In the genomic region with DNA sequence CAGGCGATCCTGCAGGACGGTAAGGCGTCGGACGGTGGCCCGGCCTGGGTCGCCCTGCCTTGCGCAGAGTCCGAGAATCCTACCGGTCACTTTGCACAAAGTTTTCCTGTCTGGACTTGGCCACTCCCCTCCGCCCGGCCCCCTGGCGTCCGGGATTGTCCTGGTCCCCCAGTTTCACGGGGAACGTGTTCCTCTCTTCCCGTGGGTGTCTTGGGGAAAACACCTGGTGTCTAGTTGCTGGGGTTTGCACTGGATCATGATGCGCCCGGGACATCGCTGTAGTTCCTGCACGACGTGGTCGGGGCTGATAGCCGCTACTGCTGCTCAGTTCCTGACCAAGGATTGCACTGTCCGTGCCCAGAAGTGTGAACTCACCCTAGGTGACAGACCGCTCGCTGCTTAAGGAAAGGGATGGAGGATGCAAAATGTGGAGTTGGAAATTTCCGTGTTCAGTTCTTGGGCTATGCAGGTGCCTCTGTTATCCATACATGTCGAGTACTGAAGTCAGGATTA, we compare ENCODE assay signal across 8 mouse cellular contexts. TPM values are rescaled to one million over a fixed set of nuclear protein-coding genes. Genes with fewer than 3 reads are reported as not detected.
DNase-seq lines count a peak whose midpoint lies in the region; ATAC-seq and TF ChIP-seq lines count a peak whose summit lies in the region.

No protein-coding gene starts in this region.

- no peaks in the 10 kb centered on the region for H3K9me3 ChIP-seq in CH12.LX (replicated peaks; ENCODE audit: low read length)
- no peaks in the 10 kb centered on the region for H3K9me3 ChIP-seq in forebrain, embryonic 12.5 days
- no peaks in the 10 kb centered on the region for H3K9me3 ChIP-seq in liver, embryonic 14.5 days (ENCODE audit: control insufficient read depth, low read length)

- peaks cover 0 to 22% of the 10 kb centered on the region in 2 experiments for H3K36me3 ChIP-seq in CH12.LX (replicated peaks in 1 of 2; ENCODE audit: control insufficient read depth in 1 of 2, insufficient read depth in 1 of 2, low read length in 1 of 2)
- no peaks in the 10 kb centered on the region for H3K36me3 ChIP-seq in forebrain, embryonic 12.5 days (replicated peaks)
- no peaks in the 10 kb centered on the region for H3K36me3 ChIP-seq in liver, embryonic 14.5 days (replicated peaks; ENCODE audit: control insufficient read depth, insufficient read depth, low read depth)

- in situ Hi-C loops in CH12.LX (cut with MboI; ENCODE audit: low pct_ligation_motif_present, low pct_unique_long_range_greater_than_20kb, low sequenced_read_pairs): no loop called here

- H3K4me3 ChIP-seq in CH12.LX (replicated peaks in 1 of 3; ENCODE audit: low read depth in 2 of 3, low read length in 2 of 3, poor library complexity in 1 of 3): peak overlapping the region; percentile 65 to 97 (median 78)
- H3K4me3 ChIP-seq in forebrain, embryonic 12.5 days (replicated peaks): peak overlapping the region; percentile 86
- H3K4me3 ChIP-seq in liver, embryonic 14.5 days (ENCODE audit: insufficient read depth in 1 of 2, low read depth in 2 of 2, low read length in 2 of 2): peak overlapping the region; percentile 84 to 86

- peaks cover 0 to 27% of the 10 kb centered on the region in 2 experiments; a peak in 2 of 4 replicates for H3K4me1 ChIP-seq in CH12.LX (ENCODE audit: control insufficient read depth in 1 of 2, insufficient read depth in 2 of 2)
- H3K4me1 ChIP-seq in forebrain, embryonic 12.5 days: peaks cover 6% of the 10 kb centered on the region
- H3K4me1 ChIP-seq in liver, embryonic 14.5 days (replicated peaks; ENCODE audit: control insufficient read depth in 2 of 2, insufficient read depth in 2 of 2, low read length in 1 of 2): peaks cover 5 to 6% of the 10 kb centered on the region in 2 experiments; a peak in 3 of 4 replicates

- WGBS in forebrain, embryonic 12.5 days: 1% methylated on average over 29 of the region's 29 CpGs
- 1% methylated on average over 29 of the region's 29 CpGs for WGBS in liver, embryonic 14.5 days (ENCODE audit: insufficient replicate concordance)

- peak in 1 of 2 experiments; percentile 17; a peak in 2 of 4 replicates for TF ChIP-seq CTCF in CH12.LX (conservative IDR thresholded peaks at IDR 0.05 in 1 of 2, IDR thresholded peaks at IDR 0.05 in 1 of 2; ENCODE audit: low read depth in 2 of 2, low read length in 2 of 2)
- TF ChIP-seq CTCF in liver, embryonic 14.5 days (IDR thresholded peaks at IDR 0.05; ENCODE audit: low read depth): peak; percentile 67

- ATAC-seq in frontal cortex, adult (ENCODE audit: low TSS enrichment): peak; percentile 84
- peak; percentile 84 for ATAC-seq in forebrain, embryonic 12.5 days (ENCODE audit: low FRiP score)
- ATAC-seq in liver, embryonic 14.5 days (ENCODE audit: insufficient read depth): peak; percentile 72

- peak overlapping the region; percentile 48 for H3K4me2 ChIP-seq in CH12.LX (ENCODE audit: insufficient read depth, low read depth, poor library complexity, severe bottlenecking)
- H3K4me2 ChIP-seq in forebrain, embryonic 12.5 days: peak overlapping the region; percentile 73
- H3K4me2 ChIP-seq in liver, embryonic 14.5 days (ENCODE audit: low read depth): peak overlapping the region; percentile 82

- H3K27ac ChIP-seq in CH12.LX (ENCODE audit: insufficient read depth, low read depth): peak overlapping the region; percentile 24
- H3K27ac ChIP-seq in forebrain, embryonic 12.5 days: peak overlapping the region; percentile 65; the same call in 1 of the 2 replicates
- peak overlapping the region; percentile 16; the same call in 1 of the 2 replicates for H3K27ac ChIP-seq in liver, embryonic 14.5 days

- H3K9ac ChIP-seq in CH12.LX (ENCODE audit: insufficient read depth, low read depth): peak overlapping the region; percentile 60
- peak overlapping the region; percentile 74 for H3K9ac ChIP-seq in forebrain, embryonic 12.5 days
- H3K9ac ChIP-seq in liver, embryonic 14.5 days (replicated peaks): peak overlapping the region; percentile 83

- peak; percentile 56; the same call in 1 of the 2 replicates for TF ChIP-seq POLR2A in CH12.LX (IDR thresholded peaks at IDR 0.05; ENCODE audit: low read depth, low read length)

- TF ChIP-seq RAD21 in CH12.LX (IDR thresholded peaks at IDR 0.05; ENCODE audit: low read depth, low read length): no peak

- dilution Hi-C loops in CH12.LX (cut with MboI; ENCODE audit: extremely low pct_ligation_motif_present, extremely low pct_unique_long_range_greater_than_20kb, low sequenced_read_pairs): no loop called here

- peaks cover 8% of the 10 kb centered on the region for H3K79me2 ChIP-seq in CH12.LX (replicated peaks; ENCODE audit: control insufficient read depth, extremely low read depth, insufficient read depth, poor library complexity, severe bottlenecking)

- TF ChIP-seq EP300 in CH12.LX (IDR thresholded peaks at IDR 0.05; ENCODE audit: low read length): no peak
- TF ChIP-seq EP300 in liver, embryonic 14.5 days (IDR thresholded peaks at IDR 0.05; ENCODE audit: low read depth): no peak

- H3K27me3 ChIP-seq in CH12.LX (replicated peaks): no peaks in the 10 kb centered on the region
- H3K27me3 ChIP-seq in forebrain, embryonic 12.5 days: no peaks in the 10 kb centered on the region
- no peaks in the 10 kb centered on the region for H3K27me3 ChIP-seq in liver, embryonic 14.5 days (ENCODE audit: control insufficient read depth, insufficient read depth, low read length)

- DNase-seq in frontal cortex, adult 2 months (ENCODE audit: extremely low spot score in 1 of 2, low spot score in 1 of 2): no peak
- DNase-seq in CH12.LX (ENCODE audit: extremely low read depth): no peak
- DNase-seq in liver, embryonic 14.5 days (ENCODE audit: low read depth in 3 of 3, low spot score in 3 of 3): peak in 1 of 3 experiments; percentile 33
- DNase-seq in adrenal gland, postnatal 36 days: no peak
- no peak for DNase-seq in cerebellum, adult 11 months
- no peak for DNase-seq in adrenal gland, postnatal 14 days

TF ChIP-seq in CH12.LX, 34 proteins besides CTCF, POLR2A, EP300 and RAD21:
- no peak for TF ChIP-seq SMC3 (IDR thresholded peaks at IDR 0.05; ENCODE audit: low read depth, low read length)
- no peak for TF ChIP-seq PAX5 (IDR thresholded peaks at IDR 0.05; ENCODE audit: low read length)
- no peak for TF ChIP-seq MAZ (IDR thresholded peaks at IDR 0.05; ENCODE audit: low read depth, low read length)
- no peak for TF ChIP-seq CHD1 (IDR thresholded peaks at IDR 0.05; ENCODE audit: low read depth, low read length)
- TF ChIP-seq ZNF384 (IDR thresholded peaks at IDR 0.05; ENCODE audit: low read depth, low read length): no peak
- no peak; the same call in 1 of the 2 replicates for TF ChIP-seq SIN3A (IDR thresholded peaks at IDR 0.05; ENCODE audit: low read length)
- TF ChIP-seq CHD2 (IDR thresholded peaks at IDR 0.05; ENCODE audit: low read length): no peak
- TF ChIP-seq NRF1 (IDR thresholded peaks at IDR 0.05; ENCODE audit: low read depth, low read length): no peak
- TF ChIP-seq IRF4 (IDR thresholded peaks at IDR 0.05; ENCODE audit: low read depth, low read length): no peak
- no peak for TF ChIP-seq MYC (IDR thresholded peaks at IDR 0.05; ENCODE audit: low read depth, low read length)

RNA-seq across cellular contexts. Expression of gene Cog5, which starts 0.4 kb away (rescaled TPM):
- polyA plus RNA-seq in frontal cortex, adult 2 months (2012; rRNA removed): 26.1 and 28.8 TPM in 2 replicates
- total RNA-seq in CH12.LX (2012; rRNA removed) (31.6 and 34.8 TPM in 2 replicates), CH12.LX (2014; rRNA removed) (40.6 and 42.7 TPM in 2 replicates)
- polyA plus RNA-seq in CH12.LX (2012; ENCODE audit: insufficient read length, low read depth): 32.0 and 39.3 TPM in 2 replicates
- 30.2 and 30.8 TPM in 2 replicates for polyA plus RNA-seq in forebrain, embryonic 12.5 days (2016; fragmentation: Nextera tagmentation; extraction: Ambion mirVana)
- polyA plus RNA-seq in liver, embryonic 14.5 days (2012; rRNA removed): 4.9 and 6.0 TPM in 2 replicates
- polyA plus RNA-seq in liver, embryonic 14.5 days (2014; fragmentation: Nextera tagmentation; extraction: Ambion mirVana): 7.8 and 9.0 TPM in 2 replicates
- 10 to 100 TPM; 35.5 to 44.6 TPM for total RNA-seq in adrenal gland, postnatal 36 days (2021)
- total RNA-seq in adrenal gland, postnatal 14 days (2021): 35.3 and 35.8 TPM in 2 replicates

RNA-seq across cellular contexts. Expression of gene Dus4l, which starts 0.4 kb away (rescaled TPM):
- polyA plus RNA-seq in frontal cortex, adult 2 months (2012; rRNA removed): 6.9 and 8.4 TPM in 2 replicates
- total RNA-seq in CH12.LX (2012; rRNA removed): 16.1 and 17.9 TPM in 2 replicates
- total RNA-seq in CH12.LX (2014; rRNA removed): 32.8 and 37.0 TPM in 2 replicates
- polyA plus RNA-seq in CH12.LX (2012; ENCODE audit: insufficient read length, low read depth): 23.2 and 26.2 TPM in 2 replicates
- 7.4 and 9.5 TPM in 2 replicates for polyA plus RNA-seq in forebrain, embryonic 12.5 days (2016; fragmentation: Nextera tagmentation; extraction: Ambion mirVana)
- 2.4 and 5.1 TPM in 2 replicates for polyA plus RNA-seq in liver, embryonic 14.5 days (2012; rRNA removed)
- 3.7 and 4.9 TPM in 2 replicates for polyA plus RNA-seq in liver, embryonic 14.5 days (2014; fragmentation: Nextera tagmentation; extraction: Ambion mirVana)
- 1 to 10 TPM; 7.3 to 9.2 TPM for total RNA-seq in adrenal gland, postnatal 36 days (2021)
- 5.5 and 8.0 TPM in 2 replicates for total RNA-seq in adrenal gland, postnatal 14 days (2021)

RNA-seq across cellular contexts. Expression of gene Bcap29, which starts 20.6 kb away (rescaled TPM):
- 34.0 and 37.4 TPM in 2 replicates for polyA plus RNA-seq in frontal cortex, adult 2 months (2012; rRNA removed)
- 31.4 and 32.4 TPM in 2 replicates for total RNA-seq in CH12.LX (2012; rRNA removed)
- 104 and 112 TPM in 2 replicates for total RNA-seq in CH12.LX (2014; rRNA removed)
- 127 and 128 TPM in 2 replicates for polyA plus RNA-seq in CH12.LX (2012; ENCODE audit: insufficient read length, low read depth)
- polyA plus RNA-seq in forebrain, embryonic 12.5 days (2016; fragmentation: Nextera tagmentation; extraction: Ambion mirVana): 28.7 and 29.5 TPM in 2 replicates
- 4.8 and 8.5 TPM in 2 replicates for polyA plus RNA-seq in liver, embryonic 14.5 days (2012; rRNA removed)
- 29.7 and 32.8 TPM in 2 replicates for polyA plus RNA-seq in liver, embryonic 14.5 days (2014; fragmentation: Nextera tagmentation; extraction: Ambion mirVana)
- total RNA-seq in adrenal gland, postnatal 36 days (2021): 10 to 100 TPM; 17.9 to 27.4 TPM
- total RNA-seq in adrenal gland, postnatal 14 days (2021): 20.0 and 23.2 TPM in 2 replicates

RNA-seq across cellular contexts. Expression of gene Gpr22, which starts 58.7 kb away (rescaled TPM):
- 18.7 and 23.2 TPM in 2 replicates for polyA plus RNA-seq in frontal cortex, adult 2 months (2012; rRNA removed)
- total RNA-seq in CH12.LX (2012; rRNA removed) (not detected in 2 replicates), CH12.LX (2014; rRNA removed) (not detected in 2 replicates)
- not detected in 2 replicates for polyA plus RNA-seq in CH12.LX (2012; ENCODE audit: insufficient read length, low read depth)
- 4.2 and 5.9 TPM in 2 replicates for polyA plus RNA-seq in forebrain, embryonic 12.5 days (2016; fragmentation: Nextera tagmentation; extraction: Ambion mirVana)
- 0.01 TPM in 1 of 2 replicates, not detected in the other for polyA plus RNA-seq in liver, embryonic 14.5 days (2012; rRNA removed)
- polyA plus RNA-seq in liver, embryonic 14.5 days (2014; fragmentation: Nextera tagmentation; extraction: Ambion mirVana): 0.04 and 0.10 TPM in 2 replicates
- total RNA-seq in adrenal gland, postnatal 36 days (2021): 1 to 10 TPM; 5.0 to 6.4 TPM
- 6.3 and 6.7 TPM in 2 replicates for total RNA-seq in adrenal gland, postnatal 14 days (2021)
